Mouse (Mus musculus) stomach, embryonic 16.5 days (tissue): ENCODE results near the gene Il17rb. TPM values are rescaled to one million over a fixed set of nuclear protein-coding genes. Genes with fewer than 3 reads are reported as not detected.

Experiments
- ATAC-seq: fragments of 200-750 bp; cut with Nextera tagmentation; 2 replicates; pipeline ENCODE4 v1.8.0; 2017; ENCODE audit warnings: moderate number of reproducible peaks, moderate TSS enrichment; ENCODE audit not compliant: insufficient read depth, low FRiP score
- H3K27ac ChIP-seq: fragments of 300-500 bp; sonication (generic); 2 replicates; pipeline ENCODE4 v1.5.1; 2014; ENCODE audit warnings: low read length
- H3K27me3 ChIP-seq: fragments of 300-500 bp; sonication (generic); 2 replicates; pipeline ENCODE4 v1.6.1; 2014; ENCODE audit warnings: low read length, control low read depth, mixed read lengths; ENCODE audit not compliant: control insufficient read depth, insufficient read depth
- H3K36me3 ChIP-seq: fragments of 300-500 bp; sonication (generic); 2 replicates; pipeline ENCODE4 v1.6.1; 2014; ENCODE audit warnings: low read length; ENCODE audit not compliant: control insufficient read depth, insufficient read depth
- H3K4me1 ChIP-seq: fragments of 300-500 bp; sonication (generic); 2 replicates; pipeline ENCODE4 v1.6.1; 2014; ENCODE audit warnings: low read length, control low read depth, mixed read lengths; ENCODE audit not compliant: control insufficient read depth, insufficient read depth
- H3K4me2 ChIP-seq: fragments of 300-500 bp; sonication (generic); 2 replicates; pipeline ENCODE4 v1.6.1; 2014; ENCODE audit warnings: low read depth, low read length, mixed read lengths
- H3K4me3 ChIP-seq: fragments of 300-500 bp; sonication (generic); replicated peaks from 2 replicates; pipeline ENCODE4 v1.5.1; 2014; ENCODE audit warnings: mild to moderate bottlenecking, low read length
- H3K9ac ChIP-seq: fragments of 300-500 bp; sonication (generic); 2 replicates; pipeline ENCODE4 v1.6.1; 2014; ENCODE audit warnings: low read length
- H3K9me3 ChIP-seq: fragments of 300-500 bp; sonication (generic); replicated peaks from 2 replicates; pipeline ENCODE4 v1.6.1; 2016; ENCODE audit warnings: low read length, control low read depth; ENCODE audit not compliant: control insufficient read depth
- WGBS: fragments of 180-500 bp; shearing (Covaris S2); extraction: QIAGEN DNeasy Blood & Tissue Kit; methylation state at CpG from one replicate; pipeline ENCODE4 v1.1.7; 2014; 5-methylcytosine and 5-hydroxymethylcytosine counted together
- polyA plus RNA-seq: library from polyadenylated mRNA; unstranded; fragments of >200 nt; fragmentation: Nextera tagmentation; extraction: Ambion mirVana; gene quantifications from 2 replicates; pipeline ENCODE4 v1.2.1, GENCODE M21; 2015

The Il17rb gene
- polyA plus RNA-seq, 1 experiment from 2014 or later = 2.0 TPM

DNA sequence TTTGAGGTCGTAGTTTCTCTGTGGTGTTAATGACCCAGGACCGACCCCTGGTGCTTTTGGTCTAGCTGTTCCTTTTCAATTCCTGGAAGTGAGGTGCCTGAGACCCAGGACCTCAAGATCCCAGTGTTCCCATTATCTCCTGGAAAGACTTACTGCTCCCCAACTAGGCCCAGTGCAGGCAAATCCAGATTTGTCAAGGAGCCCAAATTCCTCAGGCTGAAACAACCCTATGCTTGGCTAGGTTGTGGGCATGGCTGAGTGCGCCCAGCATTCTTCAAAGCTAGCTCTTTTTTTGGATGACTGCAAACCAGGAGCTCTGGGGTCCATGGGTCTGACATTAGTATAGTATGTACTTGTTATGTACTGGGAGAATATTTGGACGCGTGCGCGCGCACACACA, 10.7 kb upstream of the Il17rb start:
- no peaks in the 10 kb centered on the region for H3K36me3 ChIP-seq
- no peak for ATAC-seq
- no peak overlapping the region for H3K4me3 ChIP-seq
- no peaks in the 10 kb centered on the region for H3K9me3 ChIP-seq
- no peak overlapping the region for H3K9ac ChIP-seq
- WGBS = 95% methylated on average over 8 of the region's 8 CpGs
- no peak overlapping the region for H3K4me2 ChIP-seq
- no peaks in the 10 kb centered on the region for H3K4me1 ChIP-seq
- H3K27me3 ChIP-seq = no peaks in the 10 kb centered on the region
- no peak overlapping the region for H3K27ac ChIP-seq

DNA sequence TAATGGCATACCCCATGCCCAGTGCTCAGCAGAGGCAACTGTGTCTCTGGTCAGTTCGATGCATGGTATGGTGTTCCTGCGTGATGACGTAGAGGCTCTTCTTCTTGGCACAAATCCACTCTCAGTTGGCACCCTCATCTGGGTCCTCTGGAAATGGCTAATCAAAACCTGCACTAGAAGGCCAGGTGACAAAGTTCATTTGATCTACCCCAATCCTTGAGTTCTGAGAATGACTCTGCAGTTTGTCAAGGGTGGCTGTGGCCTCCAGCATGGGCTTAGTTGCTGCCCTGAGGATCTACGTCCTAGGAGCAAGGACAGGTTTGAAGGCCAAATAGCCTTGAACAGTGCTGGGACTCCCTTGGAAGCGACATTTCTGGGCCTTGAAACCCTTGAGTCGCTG, 10.2 kb upstream of the Il17rb start:
- H3K27ac ChIP-seq = no peak overlapping the region

DNA sequence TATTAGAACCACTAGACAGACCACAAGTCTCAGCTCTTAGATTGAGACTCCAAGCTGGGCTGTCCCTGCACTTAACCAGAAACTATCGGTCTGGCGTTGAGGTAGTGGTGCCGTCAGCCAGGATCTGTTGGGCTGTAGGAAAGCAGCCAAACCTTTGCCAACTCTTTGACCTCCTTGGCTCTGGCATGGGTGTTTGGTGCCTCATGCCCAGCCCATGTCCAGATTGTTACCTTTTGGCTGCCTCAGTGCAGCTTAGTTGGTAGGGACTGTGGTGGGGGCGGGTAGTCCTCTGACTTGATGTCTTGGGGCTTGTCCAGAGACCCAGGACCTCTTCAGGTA, 9.7 kb upstream of the Il17rb start:
- Histone ChIP-seq H3K27me3 (no peaks in the 10 kb centered on the region), H3K27ac (no peak overlapping the region), H3K4me1 (no peaks in the 10 kb centered on the region), H3K9ac (no peak overlapping the region), H3K36me3 (no peaks in the 10 kb centered on the region), H3K9me3 (no peaks in the 10 kb centered on the region), H3K4me2 (no peak overlapping the region), H3K4me3 (no peak overlapping the region)
- no peak for ATAC-seq
- 94% methylated on average over 4 of the region's 4 CpGs for WGBS

More for the DNA sequence above, 10.2 kb upstream of the Il17rb start:
- WGBS = 88% methylated on average over 6 of the region's 6 CpGs
- H3K4me3 ChIP-seq = no peak overlapping the region
- no peaks in the 10 kb centered on the region for H3K27me3 ChIP-seq
- no peaks in the 10 kb centered on the region for H3K4me1 ChIP-seq
- H3K36me3 ChIP-seq = no peaks in the 10 kb centered on the region
- ATAC-seq = no peak
- H3K9me3 ChIP-seq = no peaks in the 10 kb centered on the region
- H3K9ac ChIP-seq = no peak overlapping the region
- no peak overlapping the region for H3K4me2 ChIP-seq

DNA sequence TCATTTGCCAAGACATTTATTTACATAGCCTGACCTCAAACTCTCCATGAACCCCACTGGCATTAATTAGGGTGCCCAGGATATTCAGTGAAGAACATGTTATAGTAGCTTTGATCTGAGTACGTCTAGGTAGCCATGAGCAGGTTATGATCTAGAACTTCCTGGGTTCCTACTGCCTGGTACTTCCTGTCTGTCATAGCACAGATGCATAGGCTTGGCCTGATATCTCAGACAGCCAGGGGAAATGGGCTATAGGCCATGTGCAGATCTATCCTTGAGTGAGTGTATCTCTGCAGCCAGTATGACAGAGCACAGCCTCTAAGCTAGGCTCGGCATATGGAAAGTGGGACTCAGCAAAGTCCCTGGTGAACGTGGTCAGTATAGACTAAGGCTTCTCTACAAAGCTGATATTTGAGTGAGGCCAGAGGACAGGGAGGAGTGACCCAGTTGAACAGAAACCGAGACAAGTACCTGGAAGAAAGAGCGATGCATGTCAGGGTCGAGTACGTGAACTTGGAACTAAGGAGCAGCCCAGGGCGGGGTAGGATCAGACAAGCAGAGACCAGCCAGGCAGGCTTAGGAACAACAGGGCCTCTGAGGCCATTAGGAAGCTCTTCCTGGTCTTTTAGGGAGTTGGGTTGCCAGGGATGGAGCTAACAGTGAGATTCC, 9.2 kb upstream of the Il17rb start:
- Histone ChIP-seq H3K9me3 (no peaks in the 10 kb centered on the region), H3K4me1 (no peaks in the 10 kb centered on the region), H3K27me3 (no peaks in the 10 kb centered on the region), H3K4me3 (no peak overlapping the region), H3K36me3 (no peaks in the 10 kb centered on the region), H3K4me2 (no peak overlapping the region), H3K27ac (no peak overlapping the region), H3K9ac (no peak overlapping the region)
- WGBS = 75% methylated on average over 8 of the region's 8 CpGs
- ATAC-seq = no peak

DNA sequence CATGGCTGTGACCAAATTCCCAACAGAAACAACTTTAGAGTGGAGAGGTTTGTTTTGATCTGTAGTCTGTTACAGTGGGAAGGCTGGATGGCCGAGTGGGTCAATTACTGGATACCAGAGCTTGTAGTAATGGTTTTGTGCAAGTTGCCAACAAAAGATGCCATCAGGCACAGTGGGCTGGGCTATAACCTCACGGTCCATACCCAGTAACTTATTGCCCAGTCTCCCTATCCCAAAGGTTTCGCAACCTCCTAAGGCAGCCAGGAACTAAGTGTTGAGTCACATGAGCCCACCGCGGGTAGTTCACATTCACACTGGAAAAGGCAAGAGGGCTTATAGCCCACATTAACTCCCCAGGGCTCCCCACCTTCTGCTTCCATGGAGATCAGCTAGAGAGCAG, 8.0 kb upstream of the Il17rb start:
- H3K4me1 ChIP-seq = no peaks in the 10 kb centered on the region
- 84% methylated on average over 5 of the region's 5 CpGs for WGBS
- H3K27ac ChIP-seq = no peak overlapping the region
- no peaks in the 10 kb centered on the region for H3K27me3 ChIP-seq
- H3K36me3 ChIP-seq = no peaks in the 10 kb centered on the region
- no peak overlapping the region for H3K4me3 ChIP-seq
- no peak for ATAC-seq
- H3K9ac ChIP-seq = no peak overlapping the region
- no peak overlapping the region for H3K4me2 ChIP-seq
- H3K9me3 ChIP-seq = no peaks in the 10 kb centered on the region

DNA sequence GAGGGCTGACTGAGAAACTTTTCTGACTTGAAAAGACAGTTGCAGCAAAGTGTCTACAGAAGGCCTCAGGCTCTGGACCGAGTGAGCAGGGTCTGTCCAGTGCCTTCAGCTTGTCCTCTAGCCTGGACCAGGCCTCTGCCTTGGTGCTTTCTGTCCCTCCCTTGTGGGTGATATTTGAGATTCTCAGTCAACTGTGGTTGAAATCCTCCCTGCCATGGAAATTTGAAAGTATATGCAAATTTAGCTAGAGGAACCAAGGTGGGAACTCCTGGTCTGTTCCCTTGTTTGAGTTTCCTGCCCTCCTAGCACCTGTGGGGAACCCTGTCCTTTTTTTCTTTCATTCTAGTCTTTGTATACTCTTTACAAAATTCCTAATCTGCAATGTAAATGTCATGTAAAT, 6.3 kb upstream of the Il17rb start:
- Histone ChIP-seq H3K4me3 (no peak overlapping the region), H3K9ac (no peak overlapping the region), H3K4me1 (0 out of 2 replicates have a peak, but pooled peaks cover 4% of the 10 kb centered on the region), H3K27ac (no peak overlapping the region), H3K4me2 (no peak overlapping the region), H3K27me3 (no peaks in the 10 kb centered on the region), H3K36me3 (no peaks in the 10 kb centered on the region), H3K9me3 (no peaks in the 10 kb centered on the region)
- WGBS = 58% methylated on average over 1 of the region's 1 CpGs
- no peak for ATAC-seq

DNA sequence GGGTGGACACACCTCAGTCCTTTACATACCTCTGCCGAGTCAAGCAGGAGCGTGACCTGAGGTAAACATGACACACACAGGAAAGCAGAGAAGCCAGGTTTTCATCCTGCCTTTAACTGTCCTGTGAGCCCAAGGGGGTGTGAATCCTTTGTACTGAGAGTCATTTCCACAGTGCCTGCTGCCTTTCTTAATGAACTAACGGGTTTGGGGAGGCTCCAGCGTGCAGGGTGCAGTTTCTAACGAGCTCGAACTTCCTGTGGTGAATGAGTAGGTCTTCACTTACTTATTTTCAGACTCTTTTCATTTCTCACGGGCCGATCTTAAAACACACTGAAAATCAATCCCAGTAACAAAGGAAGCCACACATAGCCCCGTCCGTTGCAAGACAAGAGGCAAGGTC, 5.8 kb upstream of the Il17rb start:
- Histone ChIP-seq H3K4me1 (0 out of 2 replicates have a peak, but pooled peaks cover 7% of the 10 kb centered on the region), H3K9ac (no peak overlapping the region), H3K4me3 (no peak overlapping the region), H3K36me3 (no peaks in the 10 kb centered on the region), H3K27me3 (no peaks in the 10 kb centered on the region), H3K27ac (no peak overlapping the region), H3K9me3 (no peaks in the 10 kb centered on the region), H3K4me2 (no peak overlapping the region)
- 62% methylated on average over 10 of the region's 10 CpGs for WGBS
- ATAC-seq = no peak

DNA sequence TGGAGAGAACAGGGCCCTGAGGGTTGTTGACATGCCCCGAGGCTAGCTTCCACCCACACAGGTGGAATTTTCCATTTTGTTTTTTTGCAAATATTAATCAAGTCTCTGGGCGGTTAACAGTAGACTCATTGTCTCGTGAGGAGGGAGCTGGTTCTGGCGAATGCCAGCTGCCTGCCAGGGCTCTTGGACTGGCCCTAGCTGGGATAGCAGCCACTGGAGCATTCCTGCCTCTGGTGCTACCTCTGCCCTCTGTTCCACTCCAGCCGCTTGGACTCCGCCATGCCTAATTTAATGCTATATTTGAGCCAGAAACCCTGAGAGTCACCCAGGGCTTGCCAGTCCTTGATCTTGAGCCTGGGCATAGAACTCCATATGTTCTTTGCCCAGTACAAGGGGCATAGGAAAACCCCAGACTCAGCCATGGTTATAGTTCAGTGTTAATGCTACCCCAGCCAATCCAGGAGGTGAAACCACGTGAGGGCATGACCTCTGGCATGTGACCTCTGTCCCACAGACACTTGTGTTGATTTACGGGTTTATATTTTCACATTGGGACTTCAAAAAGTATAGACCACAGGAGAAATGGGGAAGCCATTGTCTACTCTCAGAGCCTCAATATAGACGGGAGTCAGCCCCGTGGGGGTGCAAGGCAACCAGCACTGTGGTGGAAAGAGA, 3.3 kb upstream of the Il17rb start:
- Histone ChIP-seq H3K27ac (no peak overlapping the region), H3K9me3 (no peaks in the 10 kb centered on the region), H3K9ac (no peak overlapping the region), H3K4me1 (0 out of 2 replicates have a peak, but pooled peaks cover 16% of the 10 kb centered on the region), H3K36me3 (no peaks in the 10 kb centered on the region), H3K4me2 (no peak overlapping the region), H3K4me3 (no peak overlapping the region), H3K27me3 (no peaks in the 10 kb centered on the region)
- no peak for ATAC-seq
- WGBS = 68% methylated on average over 10 of the region's 10 CpGs

DNA sequence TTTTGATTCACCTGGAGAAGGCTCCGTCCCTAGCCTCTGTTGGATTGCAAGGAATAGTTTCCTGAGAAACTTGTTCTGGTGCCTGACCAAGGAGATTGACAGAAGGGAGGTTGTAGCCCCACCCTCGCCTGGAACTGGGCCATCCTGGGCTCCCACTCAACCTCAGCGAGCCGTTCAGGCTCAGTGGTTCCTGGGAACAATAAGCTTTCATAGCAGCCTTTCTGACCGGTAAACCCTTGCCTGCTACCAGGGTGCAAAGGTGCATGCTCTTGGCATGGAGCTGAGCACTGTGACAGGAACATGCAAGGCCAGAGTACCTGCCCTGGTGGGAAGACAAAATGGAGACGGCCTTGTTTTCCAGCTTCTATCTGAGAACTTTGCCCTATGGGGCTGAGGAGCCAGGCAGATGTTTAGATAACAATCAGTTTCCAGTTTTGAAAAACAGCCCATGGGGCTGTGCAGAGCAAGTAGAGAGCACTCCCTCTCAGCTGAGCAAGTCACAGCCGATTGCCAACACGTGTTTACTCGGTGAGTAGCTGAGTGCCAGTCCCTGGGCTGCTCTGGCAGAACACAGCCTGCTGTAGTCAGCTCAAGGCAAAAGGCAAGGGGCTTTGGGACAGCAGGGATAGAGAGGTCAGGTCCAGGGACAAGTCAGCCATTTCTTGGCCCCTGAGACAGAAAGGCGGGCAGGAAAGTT, 1.3 kb upstream of the Il17rb start:
- H3K4me1 ChIP-seq = 0 out of 2 replicates have a peak, but pooled peaks cover 16% of the 10 kb centered on the region
- H3K27ac ChIP-seq = peak overlapping the region; percentile 30; the same call in 1 of the 2 replicates
- H3K9ac ChIP-seq = no peak overlapping the region
- no peak overlapping the region; the same call in 1 of the 2 replicates for H3K4me2 ChIP-seq
- no peaks in the 10 kb centered on the region for H3K27me3 ChIP-seq
- WGBS = 56% methylated on average over 10 of the region's 10 CpGs
- no peak overlapping the region for H3K4me3 ChIP-seq
- H3K9me3 ChIP-seq = no peaks in the 10 kb centered on the region
- no peaks in the 10 kb centered on the region for H3K36me3 ChIP-seq
- peak; percentile 38 for ATAC-seq
